ENCODE assay signal across 21 mouse cellular contexts in the genomic region with DNA sequence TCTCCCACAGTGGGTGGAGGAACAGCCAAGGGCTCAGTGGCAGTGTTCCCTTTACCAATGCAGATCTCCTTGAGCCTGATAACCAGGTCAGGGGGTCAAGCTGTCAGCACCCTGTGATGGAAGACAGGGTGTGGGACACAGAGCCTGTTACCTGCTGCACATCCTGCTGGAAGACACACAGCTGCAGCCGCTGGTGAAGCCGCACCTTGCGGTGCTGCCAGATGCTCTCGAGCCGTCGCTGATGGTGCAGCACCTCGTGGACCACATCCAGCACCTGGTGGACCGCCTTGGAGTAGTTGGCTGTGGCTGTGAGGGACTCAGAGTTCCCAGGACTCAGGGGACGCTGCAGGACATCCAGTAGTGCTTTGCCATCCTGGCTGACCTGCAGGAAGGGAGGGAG.
"Had no signal": no experiment of that assay in that cellular context is flagged by ENCODE, and none has a peak within 500 bp of the region (broad histone marks: within the 10 kb centered on the region; RNA-seq: fewer than 3 reads in every experiment).

No protein-coding gene starts in this region.

- H3K4me1 ChIP-seq: limb, embryonic 12.5 days; limb, embryonic 15.5 days; liver, embryonic 13.5 days; midbrain, embryonic 10.5 days; neural tube, embryonic 12.5 days had no signal

- H3K4me2 ChIP-seq: limb, embryonic 12.5 days; limb, embryonic 15.5 days; liver, embryonic 13.5 days; midbrain, embryonic 15.5 days; neural tube, embryonic 12.5 days; neural tube, embryonic 15.5 days had no signal

- H3K27ac ChIP-seq: limb, embryonic 12.5 days; limb, embryonic 15.5 days; liver, embryonic 13.5 days; midbrain, embryonic 10.5 days; midbrain, embryonic 15.5 days; neural tube, embryonic 12.5 days; neural tube, embryonic 15.5 days; stomach, postnatal 0 days had no signal

- DNase-seq: kidney, adult 18-20 months; kidney, adult 9 months; kidney, postnatal 25 days; left cerebral cortex, postnatal 4 days; liver, embryonic 13.5 days; lung, adult 2 months; lung, postnatal 14 days; lung, postnatal 4 days; right cerebral cortex, adult 18-20 months; right cerebral cortex, postnatal 14 days; right cerebral cortex, postnatal 4 days; thymus, adult 2 months; thymus, postnatal 14 days; thymus, postnatal 4 days had no signal

- H3K4me3 ChIP-seq: limb, embryonic 12.5 days; limb, embryonic 15.5 days; liver, embryonic 13.5 days; midbrain, embryonic 10.5 days; midbrain, embryonic 15.5 days; neural tube, embryonic 12.5 days; neural tube, embryonic 15.5 days had no signal

- H3K9me3 ChIP-seq: limb, embryonic 12.5 days; limb, embryonic 15.5 days; liver, embryonic 13.5 days; midbrain, embryonic 10.5 days; midbrain, embryonic 15.5 days; neural tube, embryonic 12.5 days; neural tube, embryonic 15.5 days had no signal

- H3K27me3 ChIP-seq: limb, embryonic 12.5 days; limb, embryonic 15.5 days; liver, embryonic 13.5 days; midbrain, embryonic 15.5 days; neural tube, embryonic 12.5 days had no signal

- ATAC-seq: midbrain, embryonic 15.5 days had no signal

- H3K9ac ChIP-seq: limb, embryonic 12.5 days; limb, embryonic 15.5 days; liver, embryonic 13.5 days; midbrain, embryonic 15.5 days; neural tube, embryonic 12.5 days; neural tube, embryonic 15.5 days had no signal

- H3K36me3 ChIP-seq: liver, embryonic 13.5 days had no signal
